Mouse (Mus musculus) CD8-positive naive resting alpha-beta T cell, adult 57 days (primary cell): ENCODE results near the gene Slc28a3. TPM values are rescaled to one million over a fixed set of nuclear protein-coding genes. Genes with fewer than 3 reads are reported as not detected.

Source experiments
- total RNA-seq: library from RNA; stranded (reverse); gene quantifications from one replicate; pipeline ENCODE4 v1.2.4, GENCODE M21; 2023

Slc28a3 gene
- total RNA-seq, result not detected

GRCm38 (mm10) chr13:58610716-58611115 is at the start of gene Slc28a3:
Gene Slc28a3, minus strand, starts transcription at chr13:58610877.

Other genes with a start within 250 kb of the Slc28a3 start
- 17.0 TPM for gene 2210016F16Rik, start 225.7 kb downstream of the Slc28a3 start, total RNA-seq
- gene Rmi1, start 208.6 kb downstream of the Slc28a3 start, total RNA-seq, result 25.7 TPM
- gene Hnrnpk, start 207.5 kb downstream of the Slc28a3 start, total RNA-seq, result 959 TPM
- gene Ntrk2, start 195.7 kb upstream of the Slc28a3 start, total RNA-seq, result not detected